Mouse (Mus musculus) adrenal gland (tissue): ENCODE data around the gene Nkx2-2.

Experiments used
- intact Hi-C: fragments of 180-260 bp; cut with DNase I; formaldehyde crosslinking; loops from one replicate; pipeline ENCODE4 v1.15.1; 2025
- long read RNA-seq, 2 experiments: library from polyadenylated mRNA; unstranded; transcript quantifications; one replicate each; pipeline ENCODE4 v2.0.0; 2020; ENCODE audit warnings: borderline replicate concordance in 1 of 2; ENCODE audit not compliant: insufficient replicate concordance in 1 of 2

The Nkx2-2 gene
- long read RNA-seq, experiment 1, result 0 reads
- long read RNA-seq, experiment 2, result 0 reads

DNA sequence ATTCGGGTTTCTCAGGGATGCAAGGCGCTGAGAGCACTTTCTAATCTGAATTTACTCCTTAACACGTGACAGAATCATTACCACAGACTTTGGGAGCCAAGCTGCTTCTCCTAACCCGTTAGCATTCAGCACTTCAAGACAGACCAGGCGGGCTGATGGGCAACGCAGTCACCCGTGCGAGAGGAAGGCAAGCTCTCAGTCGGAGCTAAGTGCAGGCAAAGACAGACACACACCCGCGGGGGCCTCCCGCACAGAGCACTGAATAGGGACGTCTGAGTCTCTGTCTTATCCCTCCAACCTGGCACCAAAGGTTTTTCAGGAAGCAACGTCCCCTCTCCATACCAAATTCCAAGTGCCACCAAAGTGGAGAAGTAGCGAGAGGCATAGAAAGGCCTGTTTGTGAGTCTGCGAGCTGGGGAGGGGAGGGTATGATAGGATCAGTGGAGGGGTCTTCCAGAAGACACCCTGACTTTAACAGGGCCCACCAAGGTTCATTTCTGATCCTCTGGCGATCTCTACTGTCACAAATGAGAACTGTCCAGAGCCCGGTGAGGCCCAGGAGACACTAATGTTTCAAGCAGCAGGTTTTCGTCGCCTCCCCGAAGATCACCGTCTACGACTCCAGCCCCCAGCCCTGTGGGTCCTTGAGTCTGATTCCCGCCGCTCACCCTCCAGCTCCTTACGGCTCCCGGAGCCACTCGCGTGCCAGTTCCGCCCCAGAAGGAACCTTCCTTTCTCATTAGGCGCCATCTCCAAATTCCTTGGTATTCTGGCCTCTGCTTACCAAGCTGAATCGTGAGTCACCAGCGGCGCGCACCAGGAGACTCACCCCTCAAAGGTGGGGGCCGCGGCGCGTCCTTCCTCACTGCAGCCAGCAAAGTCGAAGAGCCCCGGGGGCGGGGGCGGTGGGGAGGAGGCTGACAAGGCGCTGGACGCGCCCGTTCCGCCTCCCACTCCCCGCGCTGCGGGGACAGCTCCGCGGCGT, at the start of gene Nkx2-2:
Gene Nkx2-2 (minus strand): TSS at position 973 of the 985 bp plus-strand sequence.
- intact Hi-C loops, result no loop called here

DNA sequence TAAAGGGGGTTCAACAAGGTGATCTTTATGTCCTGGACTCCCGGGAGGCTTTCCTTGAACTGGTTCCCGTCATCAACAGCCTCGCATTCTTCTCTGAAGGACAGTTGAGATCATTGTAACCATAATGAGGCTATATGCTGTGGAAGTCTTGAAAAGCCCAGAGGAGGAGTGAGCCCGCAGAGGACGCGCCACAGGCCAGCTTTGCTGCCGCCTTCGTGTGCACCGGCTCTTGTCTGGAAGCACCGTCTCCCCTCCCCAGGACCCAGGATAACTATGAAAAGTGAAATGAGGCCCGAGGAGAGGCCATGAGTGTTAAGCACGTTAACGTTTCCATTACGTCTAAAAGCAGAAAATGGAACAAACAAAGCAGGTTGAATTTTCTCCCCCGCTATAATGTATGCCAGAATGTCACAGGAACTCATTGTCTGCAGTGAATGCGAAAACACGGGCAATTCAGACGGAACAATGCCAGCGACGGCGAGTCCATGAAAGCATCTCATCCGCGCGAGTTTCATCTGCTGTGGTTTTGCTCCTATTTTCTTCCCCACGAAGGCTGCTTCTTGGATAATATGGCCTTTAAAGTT, 41.8 kb upstream of the Nkx2-2 start:
- intact Hi-C loops, result no loop called here

DNA sequence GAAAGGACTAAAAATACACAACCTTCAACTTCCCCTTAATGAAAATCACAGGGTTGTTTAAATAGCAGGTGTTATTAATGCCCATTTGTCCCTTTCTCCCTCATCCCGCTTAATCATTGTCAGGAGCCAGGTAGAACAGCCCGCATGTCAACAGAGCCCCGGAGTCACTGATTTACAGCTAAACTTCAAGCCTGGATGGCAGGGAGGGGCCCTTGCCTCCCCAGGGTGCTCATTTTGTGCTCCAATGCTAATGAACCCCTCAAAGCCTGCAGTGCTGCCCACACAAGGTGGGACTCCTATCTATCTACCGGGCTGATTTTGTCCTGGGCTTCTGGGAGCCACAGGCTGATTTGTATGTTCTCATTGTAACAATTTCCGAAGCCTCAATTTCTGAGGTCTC, 37.1 kb upstream of the Nkx2-2 start:
- intact Hi-C loops, result no loop called here

GRCm38 (mm10) chr2:147205076-147205615, 11.1 kb upstream of the Nkx2-2 start:
- intact Hi-C loops, result loop anchor here (10.0 kb wide), 1 partner anchor 100 kb away; no protein-coding TSS in a partner anchor

GRCm38 (mm10) chr2:147194711-147195615, 920 bp upstream of the Nkx2-2 start:
- intact Hi-C loops, result no loop called here

DNA sequence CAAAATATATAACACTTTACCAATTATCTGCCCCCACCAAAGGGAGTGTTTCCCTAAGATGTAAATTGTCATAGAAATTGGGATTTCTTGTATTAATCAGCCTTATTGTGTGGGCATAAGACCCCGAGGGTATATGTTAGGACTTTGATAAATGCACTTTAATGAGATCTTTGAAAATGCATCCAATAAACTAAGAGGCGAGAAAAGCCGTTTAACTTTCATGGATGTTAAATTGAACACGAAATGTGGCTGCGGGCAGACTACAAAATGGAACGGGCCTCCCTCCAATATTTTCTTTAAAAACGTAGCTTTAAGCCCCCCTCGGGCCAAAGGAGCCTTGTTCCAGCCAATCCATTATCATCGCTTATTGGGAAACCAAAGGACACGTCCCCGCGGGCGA, 1.3 kb downstream of the Nkx2-2 start:
- intact Hi-C loops, result no loop called here

DNA sequence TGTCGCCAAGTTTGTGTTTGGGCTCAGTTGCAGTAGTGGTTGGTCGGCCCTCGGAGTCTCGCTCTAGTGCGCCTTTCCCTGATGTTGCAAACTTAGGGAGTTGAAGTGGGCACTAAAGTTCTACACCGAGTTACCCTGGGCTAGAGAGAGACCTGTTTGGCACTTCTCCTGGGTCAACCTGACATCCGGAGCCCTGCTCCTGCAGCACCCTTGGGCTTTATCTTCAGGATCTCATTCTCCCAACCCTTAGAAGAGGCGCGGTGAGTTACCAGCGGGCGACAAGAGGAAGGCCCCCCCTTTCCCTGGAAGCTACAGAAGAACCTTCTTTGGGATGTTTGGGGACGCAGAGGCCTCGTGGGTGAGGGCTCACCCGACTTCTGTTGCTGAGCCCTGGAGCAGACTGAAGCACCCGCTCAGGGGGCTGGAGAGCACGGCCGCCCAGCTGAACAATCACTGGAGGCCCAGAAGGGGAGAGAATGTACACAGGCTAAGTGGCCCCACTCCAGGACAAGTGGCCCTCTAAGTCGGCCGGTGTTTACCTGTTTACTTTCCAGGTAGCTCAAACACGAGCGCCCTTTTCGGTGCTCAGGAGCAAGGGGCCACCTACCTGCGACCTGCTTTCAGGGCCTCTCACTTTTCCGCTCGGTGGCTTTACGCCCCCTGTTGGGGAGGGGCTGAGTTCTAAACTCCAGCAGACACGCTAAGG, 3.6 kb downstream of the Nkx2-2 start:
- intact Hi-C loops, result no loop called here

DNA sequence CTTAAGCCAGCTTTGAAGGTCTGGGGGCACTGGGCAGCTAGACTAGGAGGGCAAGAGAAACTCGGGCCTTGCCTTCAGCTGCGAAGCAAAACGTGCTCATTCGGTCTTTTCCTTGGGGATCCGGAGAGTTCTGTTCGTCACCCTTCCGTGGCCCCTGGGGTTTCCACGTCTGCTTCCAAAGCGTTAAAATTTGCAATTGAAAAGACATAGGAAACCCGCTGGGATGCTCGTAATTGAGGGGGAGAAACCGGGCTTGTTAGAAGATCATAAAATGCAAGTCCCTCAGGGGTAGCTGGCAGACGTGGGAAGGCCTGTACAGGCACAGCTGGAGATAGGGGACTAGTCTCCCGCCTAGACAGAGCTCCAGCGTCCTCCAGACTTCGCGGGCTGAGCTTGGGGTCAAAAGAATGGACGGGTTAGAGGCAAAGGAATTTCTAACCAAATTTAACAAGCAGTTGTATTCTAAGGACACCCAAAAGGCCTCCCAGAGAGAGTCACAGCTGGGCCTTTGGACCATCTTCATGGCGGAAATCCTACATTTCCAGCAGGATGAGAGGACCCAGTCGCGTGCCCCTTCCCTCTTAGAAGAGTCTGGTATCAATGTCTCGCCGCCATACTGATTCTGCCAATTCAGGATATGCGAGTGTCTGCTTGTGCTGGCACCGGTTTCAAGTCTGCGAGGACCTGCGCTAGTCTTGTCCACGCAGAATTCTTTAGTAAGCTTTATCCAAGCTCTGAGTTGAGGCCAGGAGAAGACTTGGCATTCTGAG, 4.3 kb downstream of the Nkx2-2 start:
- intact Hi-C loops, result loop anchor here (10.0 kb wide), 1 partner anchor 355 kb away; no protein-coding TSS in a partner anchor

DNA sequence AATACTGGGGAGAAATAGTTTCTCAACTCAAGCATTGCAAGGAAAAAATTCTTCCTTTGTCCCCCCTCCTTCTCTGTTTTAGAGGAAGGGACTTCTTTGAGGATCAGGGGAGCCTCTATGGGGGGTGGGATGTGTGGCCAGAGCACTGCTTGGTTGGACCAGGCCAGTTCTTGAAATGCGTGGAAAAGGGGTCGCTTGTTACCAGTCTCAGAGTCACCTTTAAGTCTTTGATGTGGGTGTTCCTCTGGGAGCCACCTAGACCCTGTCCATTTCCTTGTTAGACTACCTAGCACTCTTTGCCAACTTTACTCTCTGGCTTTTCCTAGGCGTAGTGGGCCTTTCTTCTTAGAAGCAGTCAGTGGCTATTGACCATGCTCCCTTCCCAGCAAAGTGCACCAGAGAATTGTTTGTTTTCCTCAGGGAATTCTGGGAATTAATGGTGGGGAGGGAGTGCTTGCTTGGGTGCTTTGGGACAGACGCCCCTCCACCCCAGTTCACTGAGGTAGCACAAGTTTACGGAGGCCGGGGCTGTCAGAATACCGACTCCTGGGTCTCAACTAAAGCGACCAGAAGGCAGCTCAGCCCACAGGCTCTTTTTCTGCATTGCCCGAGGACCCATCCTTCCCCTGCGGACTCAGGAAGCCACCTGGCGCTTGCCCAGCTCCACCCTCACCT, 5.0 kb downstream of the Nkx2-2 start:
- intact Hi-C loops, result loop anchor here (10.0 kb wide), 1 partner anchor 354 kb away; no protein-coding TSS in a partner anchor

- intact Hi-C loops, result loop anchor here (10.0 kb wide), 1 partner anchor 353 kb away; no protein-coding TSS in a partner anchor
Measured at GRCm38 (mm10) chr2:147188074-147188700, 5.9 kb downstream of the Nkx2-2 start.

- intact Hi-C loops, result loop anchor here (10.0 kb wide), 1 partner anchor 352 kb away; no protein-coding TSS in a partner anchor
Measured at GRCm38 (mm10) chr2:147187061-147187870, 6.8 kb downstream of the Nkx2-2 start.

GRCm38 (mm10) chr2:147186261-147186681, 7.8 kb downstream of the Nkx2-2 start:
- intact Hi-C loops, result loop anchor here (10.0 kb wide), 1 partner anchor 351 kb away; no protein-coding TSS in a partner anchor

- intact Hi-C loops, result loop anchor here (10.0 kb wide), 1 partner anchor 351 kb away; no protein-coding TSS in a partner anchor
Measured at GRCm38 (mm10) chr2:147185561-147185960, 8.5 kb downstream of the Nkx2-2 start.

DNA sequence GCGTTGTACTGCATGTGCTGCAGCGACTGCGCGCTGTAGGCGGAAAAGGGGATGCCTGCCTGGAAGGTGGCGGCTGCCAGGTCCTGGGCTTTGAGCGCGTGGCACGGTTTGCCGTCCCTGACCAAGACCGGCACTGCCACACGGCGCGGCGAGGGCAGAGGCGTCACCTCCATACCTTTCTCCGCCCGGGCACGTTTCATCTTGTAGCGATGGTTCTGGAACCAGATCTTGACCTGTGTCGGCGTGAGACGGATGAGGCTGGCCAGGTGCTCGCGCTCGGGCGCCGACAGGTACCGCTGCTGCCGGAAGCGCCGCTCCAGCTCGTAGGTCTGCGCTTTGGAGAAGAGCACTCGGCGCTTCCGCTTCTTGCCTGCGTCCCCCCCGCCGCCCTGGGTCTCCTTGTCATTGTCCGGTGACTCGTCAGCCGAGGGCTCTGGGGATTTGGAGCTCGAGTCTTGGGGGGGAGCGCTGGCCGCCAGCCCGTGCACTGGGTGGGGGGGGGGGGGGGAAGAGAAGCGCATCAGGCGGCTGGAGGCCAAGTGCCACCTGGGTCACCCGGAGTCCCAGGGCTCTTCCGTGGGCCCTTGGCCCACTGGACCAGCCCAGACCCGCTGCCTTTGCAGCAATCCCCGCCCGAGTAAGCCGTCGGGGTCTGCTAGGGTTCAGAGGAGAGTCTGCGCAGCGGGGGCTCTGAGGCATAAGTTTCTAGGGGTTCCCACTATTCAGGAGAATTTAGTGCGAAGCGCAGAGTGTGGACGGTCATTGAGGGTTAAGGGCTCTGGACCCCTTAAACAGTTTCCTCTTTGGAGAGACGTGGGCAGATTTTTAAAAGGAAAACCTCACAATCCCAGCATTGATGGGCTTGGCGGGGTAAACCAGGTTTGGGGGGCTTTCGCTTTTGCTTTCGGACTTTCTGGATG, 9.7 kb downstream of the Nkx2-2 start:
- intact Hi-C loops, result loop anchor here (10.0 kb wide), 1 partner anchor 350 kb away; no protein-coding TSS in a partner anchor

DNA sequence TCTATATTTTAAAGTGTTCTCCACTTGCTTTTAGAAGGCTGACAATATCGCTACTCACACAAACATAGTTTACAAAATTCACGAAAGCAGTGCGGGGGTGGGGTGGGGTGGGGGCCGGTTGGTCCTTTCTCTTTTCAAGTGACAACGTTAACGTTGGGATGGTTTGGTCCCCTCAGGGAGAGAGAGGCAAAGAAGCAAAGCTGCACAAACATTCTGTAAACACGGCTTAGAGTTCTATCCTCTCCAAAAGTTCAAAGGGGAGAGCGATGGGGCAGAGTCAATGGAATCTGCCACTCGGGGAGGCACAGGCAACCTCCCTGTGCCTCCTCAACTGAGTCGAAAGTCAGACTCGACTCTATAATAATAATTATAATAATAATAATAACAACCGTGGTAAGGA, 10.5 kb downstream of the Nkx2-2 start:
- intact Hi-C loops, result loop anchor here (10.0 kb wide), 1 partner anchor 349 kb away; no protein-coding TSS in a partner anchor
